Mouse (Mus musculus) CH12.LX (cell line): ENCODE results near the gene Krtap10-10. TPM values are rescaled to one million over a fixed set of nuclear protein-coding genes. Genes with fewer than 3 reads are reported as not detected.

Experiments
- DNase-seq: peaks from one replicate; pipeline ENCODE4 v3.0.0-alpha.2; 2013; ENCODE audit errors: extremely low read depth
- H3K27ac ChIP-seq: 2 replicates; pipeline ENCODE4 v1.5.1; 2012; ENCODE audit warnings: low read depth, mild to moderate bottlenecking, control low read depth, moderate library complexity; ENCODE audit not compliant: insufficient read depth
- H3K27me3 ChIP-seq: replicated peaks from 2 replicates; pipeline ENCODE3; 2012; ENCODE audit warnings: inconsistent platforms
- H3K36me3 ChIP-seq, 2 experiments: replicated peaks in 1 of 2; 2 replicates each; pipeline versions ENCODE3 to v1.6.1; 2012; ENCODE audit warnings: inconsistent platforms in 1 of 2, low read length in 1 of 2, mild to moderate bottlenecking in 1 of 2, mixed read lengths in 1 of 2, moderate library complexity in 1 of 2; ENCODE audit not compliant: control insufficient read depth in 1 of 2, insufficient read depth in 1 of 2
- H3K4me1 ChIP-seq, 2 experiments: 2 replicates each; pipeline ENCODE4 v1.6.1; 2012; ENCODE audit warnings: inconsistent platforms in 1 of 2, moderate library complexity in 1 of 2; ENCODE audit not compliant: insufficient read depth in 2 of 2, control insufficient read depth in 1 of 2
- H3K4me2 ChIP-seq: 2 replicates; pipeline ENCODE4 v1.6.1; 2012; ENCODE audit warnings: low read depth, mild to moderate bottlenecking, control low read depth; ENCODE audit not compliant: poor library complexity, insufficient read depth, severe bottlenecking
- H3K4me3 ChIP-seq, 3 experiments: fragments of 150-350 bp in 1 of 3; sonication (generic) in 1 of 3; replicated peaks in 1 of 3; 2 replicates each; pipeline versions ENCODE3 to v1.5.1; 2011 to 2012; ENCODE audit warnings: low read depth in 2 of 3, low read length in 2 of 3, mild to moderate bottlenecking in 2 of 3, moderate library complexity in 2 of 3, control low read depth in 1 of 3, improper control_type of control experiment in 1 of 3, inconsistent platforms in 1 of 3, mixed read lengths in 1 of 3; ENCODE audit not compliant: poor library complexity in 1 of 3
- H3K79me2 ChIP-seq: replicated peaks from 2 replicates; pipeline ENCODE4 v1.6.1; 2012; ENCODE audit warnings: mild to moderate bottlenecking, moderate library complexity; ENCODE audit not compliant: control insufficient read depth, poor library complexity, insufficient read depth, severe bottlenecking; ENCODE audit errors: extremely low read depth
- H3K9ac ChIP-seq: 2 replicates; pipeline ENCODE4 v1.6.1; 2012; ENCODE audit warnings: low read depth, mild to moderate bottlenecking, control low read depth, moderate library complexity; ENCODE audit not compliant: insufficient read depth
- H3K9me3 ChIP-seq: replicated peaks from 2 replicates; pipeline ENCODE3; 2012; ENCODE audit warnings: low read length, inconsistent platforms, mixed read lengths
- CTCF ChIP-seq, 2 experiments: IDR thresholded peaks in 1 of 2; conservative IDR thresholded peaks in 1 of 2; 2 replicates each; pipeline ENCODE4 v1.5.1; 2011 to 2012; ENCODE audit warnings: low read depth in 2 of 2, low read length in 2 of 2, improper control_type of control experiment in 1 of 2, inconsistent platforms in 1 of 2, mild to moderate bottlenecking in 1 of 2, moderate library complexity in 1 of 2
- E2F4 ChIP-seq: IDR thresholded peaks from 2 replicates; pipeline ENCODE4 v1.6.1; 2011; ENCODE audit warnings: low read depth, low read length, improper control_type of control experiment; ENCODE audit not compliant: insufficient replicate concordance
- ELF1 ChIP-seq: IDR thresholded peaks from 2 replicates; pipeline ENCODE4 v1.6.1; 2014; ENCODE audit warnings: low read depth, mild to moderate bottlenecking, inconsistent platforms, low read length, improper control_type of control experiment
- JUN ChIP-seq: IDR thresholded peaks from 2 replicates; pipeline ENCODE4 v1.6.1; 2011; ENCODE audit warnings: low read depth, mild to moderate bottlenecking, low read length, improper control_type of control experiment, moderate library complexity; ENCODE audit not compliant: insufficient read depth
- KAT2A ChIP-seq: IDR thresholded peaks from 2 replicates; pipeline ENCODE4 v1.6.1; 2012; ENCODE audit warnings: low read length, improper control_type of control experiment, inconsistent platforms; ENCODE audit not compliant: insufficient replicate concordance
- MAFK ChIP-seq: IDR thresholded peaks from 2 replicates; pipeline ENCODE4 v1.6.1; 2011; ENCODE audit warnings: low read length, improper control_type of control experiment; ENCODE audit not compliant: insufficient replicate concordance
- MAZ ChIP-seq: IDR thresholded peaks from 2 replicates; pipeline ENCODE4 v1.6.1; 2012; ENCODE audit warnings: low read depth, mild to moderate bottlenecking, inconsistent platforms, low read length, improper control_type of control experiment, moderate library complexity
- MEF2A ChIP-seq: IDR thresholded peaks from 2 replicates; pipeline ENCODE4 v1.6.1; 2014; ENCODE audit warnings: low read depth, mild to moderate bottlenecking, inconsistent platforms, low read length, improper control_type of control experiment, borderline replicate concordance
- MXI1 ChIP-seq: IDR thresholded peaks from 2 replicates; pipeline ENCODE4 v1.6.1; 2011; ENCODE audit warnings: mild to moderate bottlenecking, low read depth, low read length, improper control_type of control experiment
- NELFE ChIP-seq: IDR thresholded peaks from 2 replicates; pipeline ENCODE4 v1.6.1; 2011; ENCODE audit warnings: low read depth, low read length, improper control_type of control experiment
- POLR2AphosphoS2 ChIP-seq: IDR thresholded peaks from 2 replicates; pipeline ENCODE4 v1.6.1; 2011; ENCODE audit warnings: low read depth, low read length, improper control_type of control experiment
- RAD21 ChIP-seq: IDR thresholded peaks from 2 replicates; pipeline ENCODE4 v1.6.1; 2011; ENCODE audit warnings: low read depth, mild to moderate bottlenecking, low read length, improper control_type of control experiment, moderate library complexity
- SIN3A ChIP-seq: IDR thresholded peaks from 2 replicates; pipeline ENCODE4 v1.6.1; 2012; ENCODE audit warnings: low read length, improper control_type of control experiment, inconsistent platforms
- SMC3 ChIP-seq: IDR thresholded peaks from 2 replicates; pipeline ENCODE4 v1.6.1; 2011; ENCODE audit warnings: low read depth, low read length, improper control_type of control experiment
- TBP ChIP-seq: conservative IDR thresholded peaks from 2 replicates; pipeline ENCODE4 v1.6.1; 2011; ENCODE audit warnings: low read depth, low read length, improper control_type of control experiment
- TCF12 ChIP-seq: IDR thresholded peaks from 2 replicates; pipeline ENCODE4 v1.6.1; 2014; ENCODE audit warnings: low read depth, mild to moderate bottlenecking, inconsistent platforms, low read length, improper control_type of control experiment
- ZC3H11A ChIP-seq: IDR thresholded peaks from 2 replicates; pipeline ENCODE4 v1.6.1; 2012; ENCODE audit warnings: low read depth, mild to moderate bottlenecking, inconsistent platforms, low read length, improper control_type of control experiment
- ZMIZ1 ChIP-seq: IDR thresholded peaks from 2 replicates; pipeline ENCODE4 v1.6.1; 2012; ENCODE audit warnings: low read depth, mild to moderate bottlenecking, inconsistent platforms, low read length, improper control_type of control experiment
- ZNF384 ChIP-seq: IDR thresholded peaks from 2 replicates; pipeline ENCODE4 v1.6.1; 2012; ENCODE audit warnings: low read depth, low read length, improper control_type of control experiment, inconsistent platforms
- dilution Hi-C: fragments of 300-500 bp; cut with MboI; formaldehyde crosslinking; loops from 2 replicates; pipeline ENCODE4 v1.14.3; 2020; ENCODE audit warnings: low sequenced_read_pairs; ENCODE audit not compliant: extremely low pct_unique_long_range_greater_than_20kb, extremely low pct_ligation_motif_present
- in situ Hi-C: fragments of 300-500 bp; cut with MboI; formaldehyde crosslinking; loops from 3 replicates; pipeline ENCODE4 v1.14.3; 2019; ENCODE audit warnings: low sequenced_read_pairs, low pct_ligation_motif_present, low pct_unique_long_range_greater_than_20kb, mixed read lengths
- polyA plus RNA-seq: library from polyadenylated mRNA; unstranded; fragments of >175 nt; gene quantifications from 2 replicates; pipeline ENCODE4 v1.2.1, GENCODE M21; 2012; ENCODE audit warnings: low read depth; ENCODE audit not compliant: insufficient read length
- total RNA-seq, 2 experiments: library from RNA; depleted of rRNA; stranded (reverse); fragments of 300-350 nt in 1 of 2; fragments of >200 nt in 1 of 2; gene quantifications; 2 replicates each; pipeline ENCODE4 v1.2.3; 2012 to 2014

Gene Krtap10-10
- total and polyA plus RNA-seq, 3 experiments: not detected

- no peak overlapping the region for H3K27ac ChIP-seq
- no peak overlapping the region for H3K4me3 ChIP-seq
- H3K4me2 ChIP-seq: no peak overlapping the region
- H3K36me3 ChIP-seq: no peaks in the 10 kb centered on the region
- TF ChIP-seq KAT2A (no peak), MAZ (no peak), ELF1 (no peak), TCF12 (no peak), RAD21 (no peak), MAFK (no peak), ZNF384 (no peak), NELFE (no peak), E2F4 (no peak), MXI1 (no peak), SMC3 (no peak), ZMIZ1 (no peak), POLR2AphosphoS2 (no peak), MEF2A (no peak)
- dilution Hi-C loops (no loop called here), in situ Hi-C loops (no loop called here)
- H3K9me3 ChIP-seq: peaks cover 27% of the 10 kb centered on the region
- peaks cover 69% of the 10 kb centered on the region for H3K27me3 ChIP-seq
- no peak overlapping the region for H3K9ac ChIP-seq
- H3K4me1 ChIP-seq: no peaks in the 10 kb centered on the region
- H3K79me2 ChIP-seq: no peaks in the 10 kb centered on the region
- no peak for DNase-seq
Observed at GRCm38 (mm10) chr10:77846961-77847360, 11.2 kb downstream of the Krtap10-10 start.

DNA sequence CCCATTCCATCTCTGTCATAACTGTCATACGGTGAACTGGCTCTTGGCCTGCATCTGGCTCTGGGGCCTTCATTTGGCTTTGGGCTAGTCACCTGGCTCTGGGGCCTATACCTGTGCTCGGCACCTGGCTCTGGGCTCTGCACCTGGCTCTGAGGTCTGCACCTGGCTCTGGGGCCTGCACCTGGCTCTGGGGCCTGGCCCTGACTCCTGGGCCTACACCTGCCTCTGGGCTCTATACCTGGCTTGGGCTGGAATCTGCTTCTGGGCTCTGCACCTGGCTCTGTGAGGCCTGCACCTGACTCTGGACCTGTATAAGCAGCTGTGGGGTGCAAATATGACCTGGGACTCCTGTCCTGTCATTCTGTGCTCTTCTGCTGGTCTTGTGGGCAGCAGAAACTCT, 11.8 kb downstream of the Krtap10-10 start:
- dilution Hi-C loops: no loop called here
- in situ Hi-C loops: no loop called here
- TF ChIP-seq TCF12: no peak
- no peak for TF ChIP-seq SIN3A
- TF ChIP-seq CTCF (conservative IDR thresholded peaks at IDR 0.05 in 1 of 2, IDR thresholded peaks at IDR 0.05 in 1 of 2; ENCODE audit: low read depth in 2 of 2, low read length in 2 of 2): no peak
- TF ChIP-seq TBP: no peak
- TF ChIP-seq NELFE: no peak
- no peak for TF ChIP-seq RAD21
- no peak for TF ChIP-seq JUN
- no peak for TF ChIP-seq ZNF384
- no peak for TF ChIP-seq ZC3H11A

More for the DNA sequence above, 11.8 kb downstream of the Krtap10-10 start:
- Histone ChIP-seq H3K79me2 (no peaks in the 10 kb centered on the region), H3K4me2 (no peak overlapping the region), H3K9ac (no peak overlapping the region), H3K36me3 (no peaks in the 10 kb centered on the region), H3K27me3 (peaks cover 74% of the 10 kb centered on the region), H3K9me3 (peaks cover 27% of the 10 kb centered on the region), H3K27ac (no peak overlapping the region), H3K4me1 (no peaks in the 10 kb centered on the region), H3K4me3 (no peak overlapping the region)
- DNase-seq: no peak
